Mouse (Mus musculus) E14TG2a.4 (cell line): ENCODE results near the gene Ctsc.

Experiments
- CTCF ChIP-seq: conservative IDR thresholded peaks from 2 replicates; pipeline ENCODE4 v1.5.1; 2014; ENCODE audit warnings: low read length
- NANOG ChIP-seq: IDR thresholded peaks from 2 replicates; pipeline ENCODE4 v1.6.1; 2014; ENCODE audit warnings: borderline replicate concordance, low read length, mixed read lengths

DNA sequence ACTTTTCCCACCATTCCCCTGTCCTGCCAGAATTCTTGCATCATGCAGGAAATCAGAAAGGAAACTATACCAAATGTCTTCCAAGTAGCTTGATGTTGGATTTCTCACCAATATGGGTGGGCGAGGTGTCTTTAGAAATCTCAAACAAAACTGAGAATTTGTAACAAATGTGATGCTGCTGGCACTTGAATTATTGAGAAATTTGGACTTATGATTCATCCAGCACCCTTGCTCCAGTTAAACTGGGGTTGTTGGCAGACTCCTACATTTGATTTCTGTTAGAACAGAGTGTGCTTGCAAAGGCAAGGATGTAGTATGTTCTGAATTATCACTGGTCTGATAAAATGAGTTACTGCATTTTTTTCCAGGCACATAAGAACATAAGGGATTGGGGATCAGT is 68.2 kb downstream of the Ctsc start:
- TF ChIP-seq CTCF (no peak), NANOG (no peak)
